Mouse (Mus musculus) erythroblast, embryonic 14.5 days (primary cell): ENCODE measurements around the gene Fpgs.

ENCODE experiments used
- GATA1 ChIP-seq: IDR thresholded peaks from 2 replicates; pipeline ENCODE4 v1.6.1; 2012; ENCODE audit warnings: low read length, inconsistent platforms, mixed read lengths
- TAL1 ChIP-seq: IDR thresholded peaks from 3 replicates; pipeline ENCODE4 v1.6.1; 2012; ENCODE audit warnings: low read length, inconsistent platforms, mixed read lengths

DNA sequence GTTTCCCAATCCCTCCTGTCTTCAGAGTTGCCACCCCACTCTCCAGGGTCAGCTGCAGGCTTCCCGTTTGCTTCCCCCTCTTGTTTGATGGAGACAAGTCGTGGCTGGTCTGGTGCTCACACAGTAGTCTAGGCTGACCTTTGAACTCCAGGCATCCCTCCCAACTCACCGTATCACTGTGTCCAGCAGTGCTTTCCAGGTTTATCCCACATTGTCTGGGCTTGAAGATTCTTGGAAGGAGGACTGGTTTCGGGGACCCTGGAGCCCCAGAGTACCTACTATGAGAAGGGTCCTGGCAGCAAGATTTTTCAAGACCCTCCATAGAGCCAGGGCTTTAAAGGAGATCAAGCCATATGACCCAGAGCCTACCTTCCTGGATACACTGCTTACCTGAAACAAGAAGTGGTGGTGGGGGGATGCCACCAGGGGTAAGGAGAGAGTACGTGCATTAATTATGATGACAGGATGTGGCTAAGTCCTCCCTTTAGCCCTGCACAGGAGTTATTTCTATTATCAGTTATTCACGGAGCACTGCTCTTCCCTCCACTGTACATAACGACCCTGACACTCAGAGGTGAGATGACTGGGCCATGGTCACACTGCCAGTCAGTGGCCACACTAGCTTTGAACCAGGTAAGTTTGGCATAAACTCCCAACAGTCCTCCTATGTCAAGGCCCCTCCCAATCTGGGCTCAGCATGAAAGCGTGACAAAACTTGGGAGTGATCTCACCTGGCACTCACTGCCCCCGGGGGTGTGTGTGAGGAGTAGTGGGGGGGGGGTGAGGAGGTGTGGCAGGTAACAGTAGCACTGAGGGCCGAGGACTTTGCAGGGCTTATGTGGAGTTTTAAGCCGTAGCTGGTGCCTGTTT, 10.4 kb upstream of the Fpgs start:
- TF ChIP-seq TAL1 = no peak
- TF ChIP-seq GATA1 = no peak
